Mouse (Mus musculus) cerebellum, postnatal 14 days (tissue): ENCODE results near the gene Mc3r.

Source experiments
- DNase-seq, 2 experiments: peaks; one replicate each; pipeline ENCODE4 v3.0.0; 2021; ENCODE audit warnings: mixed read lengths in 2 of 2

Mc3r gene

DNA sequence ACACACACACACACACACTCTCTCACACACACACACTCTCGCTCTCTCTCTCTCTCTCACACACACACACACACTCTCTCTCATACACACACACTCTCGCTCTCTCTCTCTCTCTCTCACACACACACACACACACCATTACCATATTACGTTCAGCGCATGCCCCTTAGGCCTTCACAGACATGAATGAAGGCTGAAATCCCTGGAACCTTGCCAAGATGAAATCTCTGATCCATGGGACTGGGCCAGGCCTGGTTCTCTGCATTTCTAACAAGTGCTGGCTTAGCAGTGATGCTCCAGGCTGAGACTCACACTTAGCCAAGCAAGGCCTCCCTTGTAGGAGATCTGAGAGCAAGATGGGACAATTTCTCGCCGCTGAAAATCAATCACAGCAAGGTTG, 8.1 kb downstream of the Mc3r start:
- peak; percentile 40 to 41 for DNase-seq

- no peak for DNase-seq
Measured at GRCm38 (mm10) chr2:172256956-172257355, 8.7 kb downstream of the Mc3r start.

DNA sequence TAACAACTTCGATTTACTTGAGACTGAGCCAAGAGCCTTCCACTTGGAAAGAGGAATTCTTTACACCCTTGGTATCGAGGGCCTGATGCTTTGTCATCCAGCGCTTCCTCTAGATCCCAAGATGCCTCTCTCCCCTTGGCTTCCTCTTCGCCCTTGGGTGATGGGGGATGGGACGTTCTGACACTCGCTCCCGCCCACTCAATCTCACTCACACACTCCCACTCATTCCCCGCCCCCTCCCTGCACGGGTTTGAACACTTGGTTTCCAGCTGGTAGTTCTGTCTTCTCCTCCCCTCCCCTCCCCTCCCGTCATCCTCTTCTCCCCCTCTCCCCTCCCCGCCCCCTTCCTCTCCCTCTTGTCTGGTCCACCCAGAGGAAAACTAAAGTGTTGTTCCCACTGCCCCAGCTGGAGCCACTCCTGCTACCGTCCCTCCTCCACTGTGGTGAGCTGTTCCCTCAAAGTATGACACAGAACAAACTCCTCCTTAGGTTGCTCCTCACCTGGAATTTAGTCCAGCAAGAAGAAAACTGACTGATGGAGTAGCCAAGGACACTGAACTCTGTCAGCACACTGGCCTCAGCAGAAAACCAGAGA, 9.3 kb downstream of the Mc3r start:
- no peak for DNase-seq

GRCm38 (mm10) chr2:172260064-172260463, 11.8 kb downstream of the Mc3r start:
- DNase-seq, result no peak

GRCm38 (mm10) chr2:172261441-172261840, 13.1 kb downstream of the Mc3r start:
- no peak for DNase-seq

DNA sequence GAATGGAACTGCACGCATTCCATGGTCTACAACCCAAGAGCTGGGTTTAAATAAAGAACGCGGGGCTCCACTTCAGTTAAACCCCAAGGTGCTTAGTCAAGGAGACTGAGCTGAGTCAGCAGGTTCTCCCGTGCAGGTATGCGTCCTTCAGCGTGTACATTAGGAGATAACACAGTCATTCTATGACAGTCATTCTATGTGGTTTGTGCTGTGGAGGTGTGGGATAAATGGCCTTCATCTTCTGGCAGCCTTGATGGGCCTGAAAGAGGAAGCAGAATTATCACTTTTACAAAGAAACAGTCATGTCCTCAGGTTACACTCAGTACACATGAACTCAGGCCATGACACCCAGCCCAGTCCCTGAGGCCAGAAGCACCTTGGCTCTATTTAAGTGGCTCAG, 14.9 kb downstream of the Mc3r start:
- DNase-seq, result no peak

DNA sequence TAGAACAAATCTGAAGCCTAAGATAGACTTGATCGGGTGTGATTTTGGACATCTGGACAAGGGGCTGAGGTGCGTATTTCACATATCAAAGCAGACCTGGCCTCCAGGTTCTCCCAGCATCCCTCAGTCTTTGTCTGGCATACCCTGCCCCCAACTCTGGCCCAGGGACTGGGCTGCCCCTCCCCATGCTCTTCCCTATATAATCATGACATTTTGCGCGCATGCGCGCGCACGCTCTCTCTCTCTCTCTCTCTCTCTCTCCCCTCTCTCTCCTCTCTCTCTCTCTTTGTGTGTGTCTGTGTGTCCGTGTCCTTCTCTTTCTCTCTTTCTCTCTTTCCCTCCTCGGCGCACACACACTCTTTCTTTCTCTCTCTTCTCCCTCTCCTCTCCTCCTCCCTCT, 21.6 kb downstream of the Mc3r start:
- DNase-seq, result no peak

DNA sequence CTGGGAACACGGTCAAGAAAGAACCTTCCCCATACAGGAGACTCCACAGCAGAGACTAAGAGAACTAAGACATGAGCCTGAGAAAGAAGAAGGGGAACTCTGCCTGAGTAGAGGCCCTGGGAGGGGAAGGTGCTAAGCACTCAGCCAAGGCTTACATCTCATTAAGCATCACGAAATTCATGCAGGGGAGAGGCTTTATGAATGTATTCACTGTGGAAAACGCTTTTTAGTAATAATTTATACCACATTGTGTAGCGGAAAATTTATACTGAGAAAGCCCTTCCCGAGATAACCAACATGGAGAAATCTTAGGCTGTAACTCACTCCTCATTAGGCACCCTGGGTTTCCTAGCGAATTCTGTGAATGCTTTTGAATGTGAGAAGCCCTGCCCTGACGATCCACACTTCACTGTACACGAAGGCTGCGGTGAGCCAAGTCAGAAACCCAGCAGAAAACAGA, 22.2 kb downstream of the Mc3r start:
- no peak for DNase-seq

DNA sequence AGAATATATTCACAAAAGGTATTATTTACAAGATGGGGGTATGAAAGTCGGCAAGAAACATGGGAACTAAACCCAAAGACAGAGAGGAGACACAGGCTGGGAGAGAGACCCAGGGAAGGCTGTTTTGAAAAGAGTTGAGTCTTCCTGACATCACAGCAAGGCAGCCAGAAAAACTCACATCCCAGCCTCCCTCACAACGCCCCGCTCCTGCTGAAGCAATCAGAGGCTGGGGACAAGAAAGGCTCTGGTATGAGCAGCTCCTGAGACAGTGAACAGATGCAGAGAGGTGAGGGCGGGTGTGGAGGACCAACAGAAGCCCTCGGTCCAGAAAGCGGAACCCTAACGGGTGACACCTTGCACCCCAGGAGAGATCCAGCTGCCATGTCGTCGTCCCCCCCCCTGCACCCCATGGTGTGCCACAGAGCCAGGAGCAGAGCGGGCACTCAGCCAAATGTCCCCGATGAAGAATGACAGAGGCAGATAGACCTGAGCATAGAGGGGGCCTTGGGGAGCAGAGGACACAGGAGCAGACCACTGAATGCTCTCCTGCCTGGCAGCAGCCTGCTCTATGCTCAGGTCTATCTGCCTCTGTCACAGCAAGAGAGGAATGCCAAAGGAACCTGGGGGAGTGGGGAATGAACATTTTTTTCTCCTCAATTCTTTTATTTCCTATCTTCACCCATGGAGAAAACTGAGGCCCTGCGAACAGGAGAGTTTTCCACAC, 22.8 kb downstream of the Mc3r start:
- peak in 1 of 2 experiments; percentile 19 for DNase-seq

DNA sequence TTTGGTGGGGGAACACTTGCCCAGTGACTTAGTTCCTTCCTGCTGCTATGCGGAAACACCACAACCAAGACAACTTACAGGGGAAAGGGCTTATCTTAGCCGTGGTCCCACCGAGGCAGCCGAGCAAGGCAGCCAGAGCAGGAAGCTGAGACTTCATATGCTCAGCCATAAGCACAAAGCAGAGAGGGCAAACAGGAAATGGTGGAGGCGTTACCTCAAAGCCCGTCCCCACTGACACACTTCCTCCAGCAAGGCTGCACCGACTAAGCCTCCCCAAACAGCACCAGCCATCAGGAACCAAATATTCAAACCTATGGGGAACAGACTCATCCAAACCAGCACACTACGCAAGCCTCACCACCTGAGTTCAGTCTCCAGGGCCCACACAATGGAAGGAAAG, 26.4 kb downstream of the Mc3r start:
- DNase-seq, result no peak

DNA sequence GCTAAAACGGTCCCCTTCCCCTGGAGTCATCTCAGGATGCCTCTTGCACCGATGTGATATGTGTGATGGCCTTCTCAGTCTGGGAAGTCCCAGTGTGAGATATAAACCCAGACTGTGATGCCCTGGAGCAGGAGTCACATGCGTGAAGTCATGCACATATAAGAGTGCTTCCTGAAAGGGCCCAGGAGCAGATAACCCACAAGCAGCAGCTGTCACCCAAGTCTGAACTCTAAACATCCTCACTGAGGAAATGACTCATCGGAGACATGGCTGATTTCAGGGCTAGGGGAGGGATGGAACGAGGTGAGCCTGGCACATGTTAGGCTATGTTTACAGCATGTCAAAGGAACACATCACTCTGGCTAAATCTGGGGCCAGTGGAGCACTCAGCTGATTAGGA, 27.9 kb downstream of the Mc3r start:
- no peak for DNase-seq

GRCm38 (mm10) chr2:172278979-172279378, 30.7 kb downstream of the Mc3r start:
- no peak for DNase-seq

- peak; percentile 82 to 87 for DNase-seq
Measured at GRCm38 (mm10) chr2:172282071-172282710, 33.9 kb downstream of the Mc3r start.

- no peak for DNase-seq
Measured at GRCm38 (mm10) chr2:172287715-172288114, 39.4 kb downstream of the Mc3r start.

- no peak for DNase-seq
Measured at GRCm38 (mm10) chr2:172288965-172289364, 40.7 kb downstream of the Mc3r start.

DNA sequence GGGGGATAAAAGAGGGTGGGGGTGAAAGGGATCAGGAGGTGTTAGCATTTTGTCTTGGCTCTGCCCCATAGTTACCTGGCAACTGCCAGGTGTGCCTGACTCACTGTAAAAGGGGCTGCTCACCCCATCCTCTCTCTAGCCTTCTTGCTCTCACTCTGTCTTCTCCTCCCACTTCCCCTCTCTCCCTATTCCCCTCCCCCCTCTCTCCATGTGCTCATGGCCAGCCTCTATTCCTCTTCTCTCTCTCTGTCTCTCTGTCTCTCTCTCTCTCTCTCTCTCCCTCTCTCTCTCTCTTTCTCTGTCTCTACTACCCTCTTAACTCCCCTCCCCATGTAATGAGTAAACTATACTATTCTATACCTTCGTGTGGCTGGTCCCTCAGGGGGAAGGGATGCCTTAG, 41.3 kb downstream of the Mc3r start:
- no peak for DNase-seq

DNA sequence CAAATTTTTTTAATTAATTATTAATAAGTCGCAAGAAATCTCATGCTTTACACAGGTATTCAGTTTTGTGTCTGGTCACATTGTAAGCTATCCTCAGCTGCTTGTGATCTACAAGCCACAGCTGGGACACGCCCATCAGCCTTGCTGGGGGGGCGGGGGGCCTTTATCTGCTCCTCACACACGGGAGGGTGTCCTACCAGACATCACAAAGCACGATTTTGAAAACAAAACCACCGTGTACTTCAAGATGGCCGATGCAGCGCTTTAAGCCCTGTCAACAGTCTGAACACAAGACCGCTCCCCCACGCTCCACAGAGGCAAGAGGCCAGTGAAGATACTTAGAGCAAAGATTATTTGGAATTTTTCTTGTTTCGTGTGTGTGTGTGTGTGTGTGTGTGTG, 42.2 kb downstream of the Mc3r start:
- no peak for DNase-seq

DNA sequence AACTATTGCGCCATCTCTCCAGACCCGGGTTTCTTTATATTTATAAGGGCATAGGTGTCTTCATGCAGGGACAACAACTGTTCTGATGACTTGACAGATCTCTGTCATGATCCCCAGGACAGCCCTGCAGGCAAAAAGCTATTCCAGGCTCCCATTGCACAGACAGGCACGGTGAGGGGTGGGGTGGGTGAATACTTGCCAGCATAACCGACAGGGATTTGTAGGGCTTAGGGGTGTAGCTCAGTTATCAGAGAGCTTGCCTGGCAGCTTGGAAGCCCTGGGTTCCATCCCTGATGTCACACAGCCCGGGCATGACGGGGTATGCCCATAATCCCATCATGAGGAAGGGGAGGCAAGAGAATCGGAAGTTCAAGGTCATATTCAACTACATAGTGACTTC, 42.7 kb downstream of the Mc3r start:
- DNase-seq, result no peak

GRCm38 (mm10) chr2:172291755-172292524, 43.6 kb downstream of the Mc3r start:
- DNase-seq, result no peak

DNA sequence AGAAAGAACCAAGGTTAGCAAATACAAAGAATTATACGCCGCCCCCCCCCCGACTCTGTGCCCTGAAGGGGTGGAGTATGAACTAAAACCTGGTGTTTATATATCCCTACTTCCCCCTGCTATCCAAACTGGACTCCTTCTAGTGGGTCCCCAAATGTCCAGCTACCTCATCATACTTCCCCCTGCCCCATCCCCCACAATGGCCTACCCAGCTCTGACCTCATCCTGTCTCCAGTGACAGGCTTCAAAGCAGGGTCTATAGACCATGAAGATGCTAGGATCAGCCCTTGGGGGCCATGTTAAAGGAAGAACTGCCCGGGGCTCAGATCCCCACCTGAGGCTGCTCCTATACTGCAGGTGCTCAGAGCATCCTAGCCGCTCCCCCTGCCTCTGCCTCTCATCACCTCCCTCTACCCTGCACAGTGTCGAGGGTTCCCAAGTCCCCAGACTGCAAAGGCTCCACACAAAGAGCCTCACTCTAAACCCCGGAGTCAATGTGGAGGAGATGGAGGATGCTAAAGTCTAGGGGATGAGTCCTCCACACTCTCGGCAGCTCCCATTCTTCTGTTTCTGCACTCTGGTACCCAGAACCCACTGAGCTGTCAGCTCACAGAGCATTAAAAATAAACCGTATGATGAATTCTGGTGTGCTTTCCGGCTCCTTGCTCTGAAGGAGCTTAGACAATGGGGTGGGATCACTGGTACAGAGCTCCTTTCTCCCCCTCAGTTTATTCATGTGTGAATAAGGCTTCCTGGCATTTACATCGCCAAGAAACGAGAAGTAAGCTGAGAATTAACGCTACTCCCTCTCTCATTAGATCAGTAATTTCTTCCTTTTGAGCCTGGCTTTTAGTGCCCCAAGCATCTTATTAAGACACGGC, 44.5 kb downstream of the Mc3r start:
- DNase-seq, result no peak

- DNase-seq, result no peak
Measured at GRCm38 (mm10) chr2:172298083-172298482, 49.8 kb downstream of the Mc3r start.

DNA sequence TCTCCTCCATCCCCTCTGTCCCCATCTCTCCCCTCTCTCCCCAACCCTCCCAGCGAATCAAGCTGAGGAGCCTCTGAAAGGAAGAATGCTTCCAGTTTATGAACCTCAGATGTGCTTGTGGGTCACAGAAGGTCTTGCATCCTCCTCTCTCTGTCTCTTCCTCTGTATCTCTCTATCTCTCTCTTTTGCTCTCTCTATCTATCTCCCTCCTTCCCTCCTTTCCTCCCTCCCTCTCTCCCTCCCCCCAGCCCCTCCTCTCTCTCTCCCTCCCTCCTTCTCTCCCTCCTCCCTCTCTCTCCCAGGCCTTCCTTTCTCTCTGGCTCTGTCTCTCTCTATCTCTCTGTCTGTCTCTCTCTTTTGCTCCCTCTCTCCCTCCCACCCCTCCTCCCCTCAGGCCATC, 50.2 kb downstream of the Mc3r start:
- no peak for DNase-seq
